Mouse (Mus musculus) ES-E14 (cell line): ENCODE data around the gene Cth. TPM values are rescaled to one million over a fixed set of nuclear protein-coding genes. Genes with fewer than 3 reads are reported as not detected.
"Not testable (repeated sequence)": the region's sequence is repeated elsewhere in the genome, so short reads cannot be mapped to it uniquely, and the experiment has no call there.

Experiments used
- DNase-seq: peaks from one replicate; pipeline ENCODE4 v3.0.0-alpha.2; 2013; ENCODE audit warnings: low read depth, low spot score
- H3K27ac ChIP-seq: 2 replicates; pipeline ENCODE4 v1.5.1; 2012; ENCODE audit warnings: low read depth, mild to moderate bottlenecking, low read length, moderate library complexity, mixed read lengths; ENCODE audit not compliant: poor library complexity, insufficient read depth, severe bottlenecking
- H3K36me3 ChIP-seq: 2 replicates; pipeline ENCODE4 v1.6.1; 2012; ENCODE audit warnings: mild to moderate bottlenecking, low read length, moderate library complexity, mixed read lengths; ENCODE audit not compliant: control insufficient read depth, poor library complexity, insufficient read depth, severe bottlenecking
- H3K4me1 ChIP-seq, 2 experiments: fragments of 150-350 bp in 1 of 2; sonication (generic) in 1 of 2; 2 replicates each; pipeline ENCODE4 v1.6.1; 2012; ENCODE audit warnings: low read length in 2 of 2, mild to moderate bottlenecking in 1 of 2, mixed read lengths in 1 of 2; ENCODE audit not compliant: control insufficient read depth in 2 of 2, insufficient read depth in 2 of 2, poor library complexity in 1 of 2
- H3K4me3 ChIP-seq, 2 experiments: fragments of 150-350 bp in 1 of 2; sonication (generic) in 1 of 2; 2 replicates each; pipeline ENCODE4 v1.5.1; 2012; ENCODE audit warnings: low read length in 2 of 2, low read depth in 1 of 2, mild to moderate bottlenecking in 1 of 2, mixed read lengths in 1 of 2; ENCODE audit not compliant: insufficient read depth in 1 of 2, poor library complexity in 1 of 2, severe bottlenecking in 1 of 2
- H3K9ac ChIP-seq: 2 replicates; pipeline ENCODE4 v1.6.1; 2012; ENCODE audit warnings: low read depth, mild to moderate bottlenecking, low read length, mixed read lengths; ENCODE audit not compliant: poor library complexity, insufficient read depth, severe bottlenecking
- H3K9me3 ChIP-seq: fragments of 150-350 bp; sonication (generic); 2 replicates; pipeline ENCODE4 v1.6.1; 2012; ENCODE audit warnings: low read depth, mild to moderate bottlenecking, low read length; ENCODE audit not compliant: control insufficient read depth, insufficient read depth
- CHD2 ChIP-seq: IDR thresholded peaks from 2 replicates; pipeline ENCODE4 v1.6.1; 2014; ENCODE audit warnings: mild to moderate bottlenecking, low read depth, low read length, inconsistent platforms
- HCFC1 ChIP-seq: IDR thresholded peaks from 2 replicates; pipeline ENCODE4 v1.6.1; 2012; ENCODE audit warnings: low read length, inconsistent platforms, borderline replicate concordance; ENCODE audit not compliant: insufficient read depth
- MAFK ChIP-seq: IDR thresholded peaks from 2 replicates; pipeline ENCODE4 v1.6.1; 2014; ENCODE audit warnings: mild to moderate bottlenecking, low read depth, low read length, inconsistent platforms; ENCODE audit not compliant: insufficient read depth
- ZC3H11A ChIP-seq: IDR thresholded peaks from 2 replicates; pipeline ENCODE4 v1.6.1; 2012; ENCODE audit warnings: low read depth, mild to moderate bottlenecking, inconsistent platforms, low read length, borderline replicate concordance
- ZNF384 ChIP-seq: IDR thresholded peaks from 2 replicates; pipeline ENCODE4 v1.6.1; 2012; ENCODE audit warnings: low read depth, low read length, inconsistent platforms
- in situ Hi-C, 2 experiments: fragments of 600-800 bp; cut with MboI; formaldehyde crosslinking; loops; one replicate each; pipeline ENCODE4 v1.15.1; 2025; ENCODE audit warnings: low sequenced_read_pairs in 2 of 2, inconsistent platforms in 1 of 2; ENCODE audit not compliant: unreplicated experiment in 2 of 2
- total RNA-seq: library from RNA; depleted of rRNA; stranded (reverse); fragments of 300-350 nt; gene quantifications from 2 replicates; pipeline ENCODE4 v1.2.3, GENCODE M21; 2012

Cth gene
- total RNA-seq, 1 experiment, result 76.0 TPM

DNA sequence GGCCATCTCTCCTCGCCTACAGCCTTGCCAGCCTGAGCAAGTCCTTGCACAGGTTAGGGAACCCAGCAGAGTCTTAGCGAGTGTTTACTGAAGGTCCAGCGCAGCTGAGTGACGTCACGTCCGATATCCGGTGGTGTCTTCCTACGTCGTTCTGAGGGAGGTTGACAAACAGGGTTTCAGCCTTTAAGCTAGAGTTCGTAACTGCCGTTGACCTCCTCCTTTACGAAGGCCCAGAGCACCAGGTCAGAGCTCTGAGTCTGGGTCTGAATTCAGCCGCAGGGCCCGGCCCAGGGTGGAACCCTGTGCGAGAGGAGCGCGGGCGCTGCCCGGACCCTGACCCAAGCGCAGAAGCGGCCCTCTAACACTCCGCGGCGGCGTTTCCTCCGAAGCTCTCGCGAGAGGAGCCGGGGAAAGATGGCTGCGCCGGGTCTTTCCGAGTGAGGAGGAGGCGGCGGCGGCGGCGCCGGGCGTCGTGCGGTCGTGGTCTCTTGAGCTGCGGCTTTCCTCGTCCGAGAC lies 22.0 kb upstream of the Cth start, which contains the start of gene Ankrd13c:
Ankrd13c (plus strand) TSS at position 397 of the 516 bp plus-strand sequence.
- H3K4me1 ChIP-seq, result peaks cover 0 to 6% of the 10 kb centered on the region in 2 experiments; a peak in 1 of 4 replicates
- peak within 1 kb of the TSS; percentile 96 for H3K9ac ChIP-seq
- TF ChIP-seq HCFC1, result peak; percentile 86
- TF ChIP-seq MAFK, result no peak
- peak; percentile 91 for TF ChIP-seq CHD2
- no peak; the same call in 1 of the 2 replicates for TF ChIP-seq ZC3H11A
- no peaks in the 10 kb centered on the region for H3K9me3 ChIP-seq
- peak; percentile 89 for DNase-seq
- peak within 1 kb of the TSS; percentile 77 for H3K27ac ChIP-seq
- in situ Hi-C loops, result no loop called here
- peaks cover 2% of the 10 kb centered on the region; the same call in 1 of the 2 replicates for H3K36me3 ChIP-seq
- peak within 1 kb of the TSS; percentile 93 to 94 for H3K4me3 ChIP-seq

DNA sequence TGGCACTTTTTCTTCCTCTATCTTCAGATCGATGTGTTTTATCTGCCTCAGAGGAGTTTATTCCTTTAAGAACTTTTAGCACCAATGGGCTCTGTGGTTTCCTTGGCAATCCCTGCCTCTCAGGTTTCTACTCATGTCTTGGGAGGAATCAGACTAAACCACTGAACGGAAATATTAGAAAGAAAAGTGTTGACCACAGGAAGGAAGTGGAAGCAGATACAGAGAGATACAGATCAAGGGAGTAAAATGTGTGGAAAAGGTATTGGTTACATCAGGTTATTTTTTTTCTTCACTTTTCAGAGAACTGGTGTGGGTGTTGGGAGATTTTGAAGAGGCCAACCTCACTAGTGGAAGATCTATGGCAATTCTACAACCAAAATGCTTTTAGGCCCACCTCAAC lies 13.7 kb upstream of the Cth start:
- in situ Hi-C loops, result no loop called here
- no peaks in the 10 kb centered on the region for H3K9me3 ChIP-seq
- H3K36me3 ChIP-seq, result no peaks in the 10 kb centered on the region
- peaks cover 4% of the 10 kb centered on the region in 2 experiments; a peak in 2 of 4 replicates for H3K4me1 ChIP-seq
- no peak overlapping the region for H3K27ac ChIP-seq
- H3K9ac ChIP-seq, result no peak overlapping the region
- H3K4me3 ChIP-seq, result no peak overlapping the region
- TF ChIP-seq CHD2 (no peak), ZNF384 (no peak), MAFK (no peak), HCFC1 (no peak), ZC3H11A (no peak)
- DNase-seq, result no peak

DNA sequence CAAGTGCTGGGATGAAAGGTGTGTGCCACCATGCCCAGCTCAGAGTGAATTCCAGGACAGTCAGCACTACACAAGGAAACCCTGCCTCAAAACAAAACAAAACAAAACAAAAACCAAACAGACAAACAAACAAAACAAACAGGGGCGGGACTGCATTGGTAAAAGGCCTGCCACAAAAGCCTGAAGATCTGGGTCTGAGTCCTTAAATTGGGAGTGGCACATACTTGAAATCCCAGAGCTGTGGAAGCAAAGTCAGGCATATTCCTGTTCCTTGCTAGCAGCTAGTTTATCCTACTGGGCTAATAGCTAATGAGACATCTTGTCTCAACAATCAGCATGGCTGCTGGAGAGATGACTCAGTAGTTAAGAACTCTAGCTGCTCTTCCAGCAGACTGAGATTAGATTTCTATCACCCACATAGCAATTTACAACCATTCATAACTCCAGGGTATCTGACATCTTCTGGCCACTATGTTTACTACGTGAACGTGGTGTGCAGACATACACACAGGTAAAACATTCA lies 9.5 kb upstream of the Cth start:
- H3K9ac ChIP-seq, result no peak overlapping the region
- no peak for DNase-seq
- no peak overlapping the region for H3K4me3 ChIP-seq
- peaks cover 9 to 11% of the 10 kb centered on the region in 2 experiments for H3K4me1 ChIP-seq
- no peaks in the 10 kb centered on the region for H3K36me3 ChIP-seq
- in situ Hi-C loops, result no loop called here
- H3K9me3 ChIP-seq, result no peaks in the 10 kb centered on the region
- TF ChIP-seq MAFK (no peak), CHD2 (0 out of 2 replicates have a peak, but pooled peaks have one; percentile 30), ZNF384 (no peak), HCFC1 (no peak)
- H3K27ac ChIP-seq, result no peak overlapping the region; the same call in 1 of the 2 replicates

- Histone ChIP-seq H3K4me1 (peaks cover 9 to 11% of the 10 kb centered on the region in 2 experiments), H3K27ac (peak overlapping the region; percentile 62; the same call in 1 of the 2 replicates)
- H3K9me3 ChIP-seq, DNase-seq, H3K9ac ChIP-seq, in situ Hi-C loops, H3K36me3 ChIP-seq, H3K4me3 ChIP-seq: not testable (repeated sequence)
- TF ChIP-seq ZNF384, result peak; percentile 84; the same call in 1 of the 2 replicates
These were observed 8.3 kb upstream of the Cth start for GRCm38 (mm10) chr3:157933223-157933622.

- no peaks in the 10 kb centered on the region for H3K36me3 ChIP-seq
- in situ Hi-C loops, result no loop called here
- peak; percentile 63 for DNase-seq
- H3K4me3 ChIP-seq, result no peak overlapping the region
- H3K27ac ChIP-seq, result peak overlapping the region; percentile 92
- no peaks in the 10 kb centered on the region for H3K9me3 ChIP-seq
- H3K9ac ChIP-seq, result no peak overlapping the region
- TF ChIP-seq CHD2 (0 out of 2 replicates have a peak, but pooled peaks have one; percentile 9), MAFK (no peak), ZNF384 (no peak), HCFC1 (no peak)
- peaks cover 11% of the 10 kb centered on the region in 2 experiments for H3K4me1 ChIP-seq
These were observed 7.2 kb upstream of the Cth start for GRCm38 (mm10) chr3:157932074-157932473.
